Mouse (Mus musculus): ENCODE data around the gene Pth2. TPM values are rescaled to one million over a fixed set of nuclear protein-coding genes. Genes with fewer than 3 reads are reported as not detected.

Pth2 gene
- polyA plus RNA-seq, 1 experiment from 2014 or later, result not detected

- Histone ChIP-seq H3K4me3 (no peak overlapping the region), H3K9me3 (no peaks in the 10 kb centered on the region), H3K4me1 (peaks cover 17% of the 10 kb centered on the region), H3K9ac (no peak overlapping the region), H3K27ac (no peak overlapping the region), H3K36me3 (peaks cover 83% of the 10 kb centered on the region), H3K27me3 (no peaks in the 10 kb centered on the region), H3K4me2 (no peak overlapping the region)
- 89% methylated on average over 7 of the region's 7 CpGs for WGBS
- ATAC-seq (ENCODE audit: insufficient number of reproducible peaks, low FRiP score, low TSS enrichment, low read depth), result no peak
These were observed 48.8 kb downstream of the Pth2 start for GRCm38 (mm10) chr7:45229459-45230203.

GRCm38 (mm10) chr7:45231192-45231591, 50.4 kb downstream of the Pth2 start:
- no peak overlapping the region for H3K9ac ChIP-seq
- no peak overlapping the region for H3K4me3 ChIP-seq
- no peak for ATAC-seq (ENCODE audit: insufficient number of reproducible peaks, low FRiP score, low TSS enrichment, low read depth)
- no peaks in the 10 kb centered on the region for H3K9me3 ChIP-seq
- H3K27ac ChIP-seq, result no peak overlapping the region
- peaks cover 32% of the 10 kb centered on the region for H3K4me1 ChIP-seq
- no peaks in the 10 kb centered on the region for H3K27me3 ChIP-seq
- 91% methylated on average over 12 of the region's 12 CpGs for WGBS
- H3K36me3 ChIP-seq, result peaks cover 67% of the 10 kb centered on the region
- H3K4me2 ChIP-seq, result no peak overlapping the region

Small RNAs within 50 kb of the gene (microRNA-seq; reads per million reads assigned to microRNA genes)
- not detected for gene Mir7055

Other genes starting within 250 kb of the Pth2 start
- gene Tsks, start 237.8 kb upstream of the Pth2 start, polyA plus RNA-seq (2015; fragmentation: Nextera tagmentation; extraction: Ambion mirVana), result 0.17 TPM in 1 of 2 replicates, not detected in the other
- gene Cpt1c, start 206.1 kb upstream of the Pth2 start, polyA plus RNA-seq (2015; fragmentation: Nextera tagmentation; extraction: Ambion mirVana), result 27.9 and 28.3 TPM in 2 replicates
- gene Prmt1, start 194.4 kb upstream of the Pth2 start, polyA plus RNA-seq (2015; fragmentation: Nextera tagmentation; extraction: Ambion mirVana), result 408 and 429 TPM in 2 replicates
- gene Irf3, start 183.3 kb upstream of the Pth2 start, polyA plus RNA-seq (2015; fragmentation: Nextera tagmentation; extraction: Ambion mirVana), result 101 and 105 TPM in 2 replicates
- 58.8 and 59.4 TPM in 2 replicates for gene Bcl2l12, start 182.3 kb upstream of the Pth2 start, polyA plus RNA-seq (2015; fragmentation: Nextera tagmentation; extraction: Ambion mirVana)
- 34.8 TPM in 2 replicates for gene Scaf1, start 164.6 kb upstream of the Pth2 start, polyA plus RNA-seq (2015; fragmentation: Nextera tagmentation; extraction: Ambion mirVana)
- 44.9 and 49.1 TPM in 2 replicates for gene Rras, start 163.0 kb upstream of the Pth2 start, polyA plus RNA-seq (2015; fragmentation: Nextera tagmentation; extraction: Ambion mirVana)
- gene Prr12, start 128.1 kb upstream of the Pth2 start, polyA plus RNA-seq (2015; fragmentation: Nextera tagmentation; extraction: Ambion mirVana), result 9.3 and 11.5 TPM in 2 replicates
- 63.0 and 70.3 TPM in 2 replicates for gene Nosip, start 118.6 kb upstream of the Pth2 start, polyA plus RNA-seq (2015; fragmentation: Nextera tagmentation; extraction: Ambion mirVana)
- 23.1 and 25.1 TPM in 2 replicates for gene Prrg2, start 118.3 kb upstream of the Pth2 start, polyA plus RNA-seq (2015; fragmentation: Nextera tagmentation; extraction: Ambion mirVana)
- gene Rcn3, start 88.8 kb upstream of the Pth2 start, polyA plus RNA-seq (2015; fragmentation: Nextera tagmentation; extraction: Ambion mirVana), result 653 and 714 TPM in 2 replicates
- 99.7 and 121 TPM in 2 replicates for gene Fcgrt, start 77.1 kb upstream of the Pth2 start, polyA plus RNA-seq (2015; fragmentation: Nextera tagmentation; extraction: Ambion mirVana)
- gene Rps11, start 56.6 kb upstream of the Pth2 start, polyA plus RNA-seq (2015; fragmentation: Nextera tagmentation; extraction: Ambion mirVana), result 1,215 and 1,484 TPM in 2 replicates
- gene Rpl13a, start 52.2 kb upstream of the Pth2 start, polyA plus RNA-seq (2015; fragmentation: Nextera tagmentation; extraction: Ambion mirVana), result 1,220 and 1,390 TPM in 2 replicates
- gene Gm45713, start 44.8 kb upstream of the Pth2 start, polyA plus RNA-seq (2015; fragmentation: Nextera tagmentation; extraction: Ambion mirVana), result 0.65 TPM in 1 of 2 replicates, not detected in the other
- 2.1 and 2.7 TPM in 2 replicates for gene Flt3l, start 44.6 kb upstream of the Pth2 start, polyA plus RNA-seq (2015; fragmentation: Nextera tagmentation; extraction: Ambion mirVana)
- 76.3 and 84.6 TPM in 2 replicates for gene Pih1d1, start 26.7 kb upstream of the Pth2 start, polyA plus RNA-seq (2015; fragmentation: Nextera tagmentation; extraction: Ambion mirVana)
- 44.1 and 49.1 TPM in 2 replicates for gene Aldh16a1, start 26.4 kb upstream of the Pth2 start, polyA plus RNA-seq (2015; fragmentation: Nextera tagmentation; extraction: Ambion mirVana)
- 0.12 and 0.24 TPM in 2 replicates for gene Slc17a7, start 17.0 kb upstream of the Pth2 start, polyA plus RNA-seq (2015; fragmentation: Nextera tagmentation; extraction: Ambion mirVana)
- gene Gfy, start 1.4 kb upstream of the Pth2 start, polyA plus RNA-seq (2015; fragmentation: Nextera tagmentation; extraction: Ambion mirVana), result not detected in 2 replicates
- gene Ccdc155, start 23.9 kb downstream of the Pth2 start, polyA plus RNA-seq (2015; fragmentation: Nextera tagmentation; extraction: Ambion mirVana), result 1.2 and 2.7 TPM in 2 replicates
- 51.2 and 64.5 TPM in 2 replicates for gene Dkkl1, start 31.2 kb downstream of the Pth2 start, polyA plus RNA-seq (2015; fragmentation: Nextera tagmentation; extraction: Ambion mirVana)
- 131 and 134 TPM in 2 replicates for gene Tead2, start 34.8 kb downstream of the Pth2 start, polyA plus RNA-seq (2015; fragmentation: Nextera tagmentation; extraction: Ambion mirVana)
- 3.8 and 5.1 TPM in 2 replicates for gene Cd37, start 58.1 kb downstream of the Pth2 start, polyA plus RNA-seq (2015; fragmentation: Nextera tagmentation; extraction: Ambion mirVana)
- gene Slc6a16, start 60.1 kb downstream of the Pth2 start, polyA plus RNA-seq (2015; fragmentation: Nextera tagmentation; extraction: Ambion mirVana), result 0.09 TPM in 1 of 2 replicates, not detected in the other
- not detected in 2 replicates for gene Slc6a21, start 96.5 kb downstream of the Pth2 start, polyA plus RNA-seq (2015; fragmentation: Nextera tagmentation; extraction: Ambion mirVana)
- gene Trpm4, start 152.8 kb downstream of the Pth2 start, polyA plus RNA-seq (2015; fragmentation: Nextera tagmentation; extraction: Ambion mirVana), result 22.0 and 22.6 TPM in 2 replicates
- gene Hrc, start 154.3 kb downstream of the Pth2 start, polyA plus RNA-seq (2015; fragmentation: Nextera tagmentation; extraction: Ambion mirVana), result 6.5 and 15.1 TPM in 2 replicates
- 7.8 and 9.1 TPM in 2 replicates for gene Ppfia3, start 186.0 kb downstream of the Pth2 start, polyA plus RNA-seq (2015; fragmentation: Nextera tagmentation; extraction: Ambion mirVana)
- 2.3 and 2.5 TPM in 2 replicates for gene Lin7b, start 189.6 kb downstream of the Pth2 start, polyA plus RNA-seq (2015; fragmentation: Nextera tagmentation; extraction: Ambion mirVana)
- gene Snrnp70, start 214.7 kb downstream of the Pth2 start, polyA plus RNA-seq (2015; fragmentation: Nextera tagmentation; extraction: Ambion mirVana), result 199 and 204 TPM in 2 replicates
- gene Kcna7, start 224.7 kb downstream of the Pth2 start, polyA plus RNA-seq (2015; fragmentation: Nextera tagmentation; extraction: Ambion mirVana), result 0.10 and 0.12 TPM in 2 replicates
- gene Ntf5, start 232.7 kb downstream of the Pth2 start, polyA plus RNA-seq (2015; fragmentation: Nextera tagmentation; extraction: Ambion mirVana), result 1.9 and 3.0 TPM in 2 replicates
- not detected in 2 replicates for gene Lhb, start 239.8 kb downstream of the Pth2 start, polyA plus RNA-seq (2015; fragmentation: Nextera tagmentation; extraction: Ambion mirVana)

All from limb, embryonic 15.5 days (tissue).